Mouse (Mus musculus): ENCODE results near the gene Ap1ar. TPM values are rescaled to one million over a fixed set of nuclear protein-coding genes. Genes with fewer than 3 reads are reported as not detected.

The Ap1ar gene
- 10 to 100 TPM; 77.9 to 83.1 TPM for total RNA-seq (2021)
- long read RNA-seq, experiment 1, transcript Ap1ar-201 (10 exons, 2,662 nt), result minor isoform, 6 of 38 reads
- long read RNA-seq, experiment 1, transcript Ap1ar-210 (9 exons, 2,580 nt), result major isoform, 24 of 38 reads
- long read RNA-seq, experiment 1, partial matches to known transcripts, result 3 of 38 reads
- long read RNA-seq, experiment 1, other reads (novel, unspliced or antisense), result 3 of 38 reads
- long read RNA-seq, experiment 2, transcript Ap1ar-210 (9 exons, 2,580 nt), result major isoform, 34 of 54 reads
- long read RNA-seq, experiment 2, transcript Ap1ar-207 (1 exons, 1,598 nt), result minor isoform, 7 of 54 reads
- long read RNA-seq, experiment 2, transcript Ap1ar-201 (10 exons, 2,662 nt), result minor isoform, 6 of 54 reads
- long read RNA-seq, experiment 2, partial matches to known transcripts, result 4 of 54 reads
- long read RNA-seq, experiment 2, other reads (novel, unspliced or antisense), result 3 of 54 reads

GRCm38 (mm10) chr3:127837154-127837865, at the start of gene Ap1ar:
Ap1ar (minus strand) TSS chr3:127837523.
- peak; percentile 81 for TF ChIP-seq CTCF (conservative IDR thresholded peaks at IDR 0.05)
- Histone ChIP-seq H3K27ac (peak within 1 kb of the TSS; percentile 97), H3K4me3 (peak within 1 kb of the TSS; percentile 71)
- DNase-seq (ENCODE audit: low spot score in 2 of 2), result peak; percentile 96

GRCm38 (mm10) chr3:127881684-127882083, 44.4 kb upstream of the Ap1ar start:
- no peak overlapping the region for H3K27ac ChIP-seq
- TF ChIP-seq CTCF (conservative IDR thresholded peaks at IDR 0.05), result no peak
- no peak overlapping the region for H3K4me3 ChIP-seq
- DNase-seq (ENCODE audit: low spot score in 2 of 2), result no peak

GRCm38 (mm10) chr3:127879968-127880367, 42.6 kb upstream of the Ap1ar start:
- no peak for TF ChIP-seq CTCF (conservative IDR thresholded peaks at IDR 0.05)
- no peak overlapping the region for H3K27ac ChIP-seq
- DNase-seq (ENCODE audit: low spot score in 2 of 2), result no peak
- H3K4me3 ChIP-seq, result no peak overlapping the region

GRCm38 (mm10) chr3:127875509-127875908, 38.2 kb upstream of the Ap1ar start:
- H3K4me3 ChIP-seq, result no peak overlapping the region
- DNase-seq (ENCODE audit: low spot score in 2 of 2), result no peak
- no peak for TF ChIP-seq CTCF (conservative IDR thresholded peaks at IDR 0.05)
- no peak overlapping the region for H3K27ac ChIP-seq

- no peak overlapping the region for H3K4me3 ChIP-seq
- H3K27ac ChIP-seq, result no peak overlapping the region
- DNase-seq (ENCODE audit: low spot score in 2 of 2), result no peak
- TF ChIP-seq CTCF (conservative IDR thresholded peaks at IDR 0.05), result no peak
Observed at GRCm38 (mm10) chr3:127875059-127875458, 37.7 kb upstream of the Ap1ar start.

GRCm38 (mm10) chr3:127874254-127874883, 37.0 kb upstream of the Ap1ar start:
- Histone ChIP-seq H3K4me3 (no peak overlapping the region), H3K27ac (no peak overlapping the region)
- no peak for TF ChIP-seq CTCF (conservative IDR thresholded peaks at IDR 0.05)
- DNase-seq (ENCODE audit: low spot score in 2 of 2), result no peak

- no peak for TF ChIP-seq CTCF (conservative IDR thresholded peaks at IDR 0.05)
- DNase-seq (ENCODE audit: low spot score in 2 of 2), result no peak
- Histone ChIP-seq H3K27ac (no peak overlapping the region), H3K4me3 (no peak overlapping the region)
Observed at GRCm38 (mm10) chr3:127871575-127871974, 34.3 kb upstream of the Ap1ar start.

GRCm38 (mm10) chr3:127868880-127869279, 31.6 kb upstream of the Ap1ar start:
- no peak for TF ChIP-seq CTCF (conservative IDR thresholded peaks at IDR 0.05)
- DNase-seq (ENCODE audit: low spot score in 2 of 2), result no peak
- no peak overlapping the region for H3K27ac ChIP-seq
- no peak overlapping the region for H3K4me3 ChIP-seq

- no peak for TF ChIP-seq CTCF (conservative IDR thresholded peaks at IDR 0.05)
- Histone ChIP-seq H3K4me3 (no peak overlapping the region), H3K27ac (no peak overlapping the region)
- no peak for DNase-seq (ENCODE audit: low spot score in 2 of 2)
Observed at GRCm38 (mm10) chr3:127868046-127868758, 30.9 kb upstream of the Ap1ar start.

GRCm38 (mm10) chr3:127864242-127864641, 26.9 kb upstream of the Ap1ar start:
- peak; percentile 32 for TF ChIP-seq CTCF (conservative IDR thresholded peaks at IDR 0.05)
- no peak for DNase-seq (ENCODE audit: low spot score in 2 of 2)
- Histone ChIP-seq H3K4me3 (no peak overlapping the region), H3K27ac (no peak overlapping the region)

GRCm38 (mm10) chr3:127863571-127863970, 26.2 kb upstream of the Ap1ar start:
- TF ChIP-seq CTCF (conservative IDR thresholded peaks at IDR 0.05), result no peak
- DNase-seq (ENCODE audit: low spot score in 2 of 2), result no peak

GRCm38 (mm10) chr3:127862479-127862878, 25.2 kb upstream of the Ap1ar start:
- H3K27ac ChIP-seq, result no peak overlapping the region
- no peak for TF ChIP-seq CTCF (conservative IDR thresholded peaks at IDR 0.05)
- no peak for DNase-seq (ENCODE audit: low spot score in 2 of 2)
- no peak overlapping the region for H3K4me3 ChIP-seq

More at GRCm38 (mm10) chr3:127863571-127863970, 26.2 kb upstream of the Ap1ar start:
- Histone ChIP-seq H3K27ac (no peak overlapping the region), H3K4me3 (no peak overlapping the region)
